7 mouse cellular contexts compared by ENCODE assay signal in genomic region chr2:22895282-22896273, GRCm38 (mm10). TPM values are rescaled to one million over a fixed set of nuclear protein-coding genes. Genes with fewer than 3 reads are reported as not detected.
DNase-seq lines count a peak whose midpoint lies in the region; ATAC-seq lines count a peak whose summit lies in the region.

Gene Pdss1, plus strand, starts transcription at chr2:22895522.

- peak; percentile 94 for ATAC-seq in embryonic facial prominence, embryonic 12.5 days (ENCODE audit: insufficient number of reproducible peaks, insufficient read depth, low FRiP score, low TSS enrichment)
- peak; percentile 95 for ATAC-seq in limb, embryonic 11.5 days (ENCODE audit: insufficient number of reproducible peaks, low FRiP score, low TSS enrichment, low read depth)
- ATAC-seq in midbrain, embryonic 14.5 days (ENCODE audit: low FRiP score, low TSS enrichment), result peak; percentile 96

- H3K36me3 ChIP-seq in embryonic facial prominence, embryonic 12.5 days, result no peaks in the 10 kb centered on the region
- H3K36me3 ChIP-seq in limb, embryonic 11.5 days (ENCODE audit: control insufficient read depth, insufficient read depth, low read length), result no peaks in the 10 kb centered on the region
- no peaks in the 10 kb centered on the region for H3K36me3 ChIP-seq in midbrain, embryonic 14.5 days (ENCODE audit: control insufficient read depth, insufficient read depth, low read length)

- H3K27ac ChIP-seq in embryonic facial prominence, embryonic 12.5 days, result peak within 1 kb of the TSS; percentile 47; the same call in 1 of the 2 replicates
- 0 out of 2 replicates have a peak within 1 kb of the TSS, but pooled peaks have one; percentile 33 for H3K27ac ChIP-seq in limb, embryonic 11.5 days (replicated peaks; ENCODE audit: low read depth, low read length)
- H3K27ac ChIP-seq in midbrain, embryonic 14.5 days (replicated peaks; ENCODE audit: low read depth, low read length), result peak within 1 kb of the TSS; percentile 87

- WGBS in embryonic facial prominence, embryonic 12.5 days, result under 1% methylated on average over 81 of the region's 81 CpGs
- WGBS in limb, embryonic 11.5 days, result under 1% methylated on average over 81 of the region's 81 CpGs
- under 1% methylated on average over 81 of the region's 81 CpGs for WGBS in midbrain, embryonic 14.5 days

- H3K4me3 ChIP-seq in embryonic facial prominence, embryonic 12.5 days, result peak within 1 kb of the TSS; percentile 93
- H3K4me3 ChIP-seq in limb, embryonic 11.5 days (ENCODE audit: low read depth, low read length), result peak within 1 kb of the TSS; percentile 85
- peak within 1 kb of the TSS; percentile 86 for H3K4me3 ChIP-seq in midbrain, embryonic 14.5 days (replicated peaks; ENCODE audit: low read depth, low read length)

- H3K4me1 ChIP-seq in embryonic facial prominence, embryonic 12.5 days, result no peaks in the 10 kb centered on the region
- H3K4me1 ChIP-seq in limb, embryonic 11.5 days (ENCODE audit: control insufficient read depth, insufficient read depth, low read length), result no peaks in the 10 kb centered on the region
- peaks cover 12% of the 10 kb centered on the region for H3K4me1 ChIP-seq in midbrain, embryonic 14.5 days (ENCODE audit: control insufficient read depth, insufficient read depth, low read length)

- peak; percentile 92 for DNase-seq in adrenal gland, postnatal 25 days
- DNase-seq in heart, adult 11 months, result peak; percentile 99
- DNase-seq in kidney, adult 18-20 months, result peak; percentile 91
- peak; percentile 89 for DNase-seq in limb, embryonic 11.5 days (ENCODE audit: low spot score)
- DNase-seq in midbrain, embryonic 14.5 days, result peak; percentile 94
- DNase-seq in spleen, adult 18-20 months, result peak; percentile 74 to 78

- peak within 1 kb of the TSS; percentile 76 for H3K9ac ChIP-seq in embryonic facial prominence, embryonic 12.5 days
- peak within 1 kb of the TSS; percentile 68 for H3K9ac ChIP-seq in limb, embryonic 11.5 days (ENCODE audit: low read length)
- peak within 1 kb of the TSS; percentile 68 for H3K9ac ChIP-seq in midbrain, embryonic 14.5 days (replicated peaks; ENCODE audit: low read length)

- H3K4me2 ChIP-seq in embryonic facial prominence, embryonic 12.5 days (replicated peaks), result peak within 1 kb of the TSS; percentile 75
- H3K4me2 ChIP-seq in limb, embryonic 11.5 days (ENCODE audit: low read depth, severe bottlenecking), result peak within 1 kb of the TSS; percentile 73
- peak within 1 kb of the TSS; percentile 88 for H3K4me2 ChIP-seq in midbrain, embryonic 14.5 days (ENCODE audit: low read length)

- H3K9me3 ChIP-seq in embryonic facial prominence, embryonic 12.5 days, result no peaks in the 10 kb centered on the region
- H3K9me3 ChIP-seq in limb, embryonic 11.5 days (ENCODE audit: control insufficient read depth, low read length), result no peaks in the 10 kb centered on the region
- no peaks in the 10 kb centered on the region for H3K9me3 ChIP-seq in midbrain, embryonic 14.5 days (ENCODE audit: control insufficient read depth, low read length)

- H3K27me3 ChIP-seq in embryonic facial prominence, embryonic 12.5 days, result no peaks in the 10 kb centered on the region
- H3K27me3 ChIP-seq in limb, embryonic 11.5 days (ENCODE audit: control insufficient read depth, insufficient read depth, low read length), result no peaks in the 10 kb centered on the region
- no peaks in the 10 kb centered on the region for H3K27me3 ChIP-seq in midbrain, embryonic 14.5 days (ENCODE audit: control insufficient read depth, insufficient read depth, low read length)

RNA-seq across cellular contexts. Expression of gene Pdss1, which starts in this region (rescaled TPM):
- total RNA-seq in adrenal gland, postnatal 25 days (2021), result 6.7 and 7.5 TPM in 2 replicates
- 17.8 and 19.9 TPM in 2 replicates for polyA plus RNA-seq in embryonic facial prominence, embryonic 12.5 days (2016; fragmentation: Nextera tagmentation; extraction: Ambion mirVana)
- 15.0 and 16.5 TPM in 2 replicates for polyA plus RNA-seq in limb, embryonic 11.5 days (2014; fragmentation: Nextera tagmentation; extraction: Ambion mirVana)
- polyA plus RNA-seq in midbrain, embryonic 14.5 days (2014; fragmentation: Nextera tagmentation; extraction: Ambion mirVana), result 23.5 and 28.4 TPM in 2 replicates

Comparison
In these comparisons a context has a peak if more than half of its experiments do, and no peak if none do; other contexts are left out.
1. Peak in every context shown above with its lines: DNase-seq, ATAC-seq, H3K4me3 ChIP-seq and H3K27ac ChIP-seq.
2. H3K27ac ChIP-seq: peak in every context shown above with its lines; median percentile 87 in midbrain, embryonic 14.5 days; 47 in embryonic facial prominence, embryonic 12.5 days; 33 in limb, embryonic 11.5 days.